Mouse (Mus musculus) heart, embryonic 10.5 days (tissue): ENCODE data around the gene Fhl1. TPM values are rescaled to one million over a fixed set of nuclear protein-coding genes. Genes with fewer than 3 reads are reported as not detected.

Source experiments
- polyA plus RNA-seq: library from polyadenylated mRNA; unstranded; fragments of >200 nt; fragmentation: Nextera tagmentation; extraction: Ambion mirVana; gene quantifications from 2 replicates; pipeline ENCODE4 v1.2.1, GENCODE M21; 2016

Fhl1 gene
- polyA plus RNA-seq, 1 experiment from 2014 or later = 107 TPM

Other genes starting within 250 kb of the Fhl1 start
- gene Gm10477, start 207.0 kb upstream of the Fhl1 start, polyA plus RNA-seq = not detected in 2 replicates
- 0.16 TPM in 1 of 2 replicates, not detected in the other for gene Gm648, start 182.2 kb upstream of the Fhl1 start, polyA plus RNA-seq
- 24.8 and 29.2 TPM in 2 replicates for gene Mmgt1, start 133.7 kb upstream of the Fhl1 start, polyA plus RNA-seq
- gene Slc9a6, start 122.0 kb upstream of the Fhl1 start, polyA plus RNA-seq = 6.3 and 8.0 TPM in 2 replicates
- gene Map7d3, start 90.5 kb downstream of the Fhl1 start, polyA plus RNA-seq = 1.4 and 1.6 TPM in 2 replicates
- not detected in 2 replicates for gene Adgrg4, start 138.4 kb downstream of the Fhl1 start, polyA plus RNA-seq